Mouse (Mus musculus) CD4-positive naive resting alpha-beta T cell, adult 57 days (primary cell): ENCODE data around the gene Gm10057. TPM values are rescaled to one million over a fixed set of nuclear protein-coding genes. Genes with fewer than 3 reads are reported as not detected.

ENCODE experiments used
- total RNA-seq: library from RNA; stranded (reverse); gene quantifications from one replicate; pipeline ENCODE4 v1.2.4, GENCODE M21; 2023

Gm10057 gene
- total RNA-seq = not detected

DNA sequence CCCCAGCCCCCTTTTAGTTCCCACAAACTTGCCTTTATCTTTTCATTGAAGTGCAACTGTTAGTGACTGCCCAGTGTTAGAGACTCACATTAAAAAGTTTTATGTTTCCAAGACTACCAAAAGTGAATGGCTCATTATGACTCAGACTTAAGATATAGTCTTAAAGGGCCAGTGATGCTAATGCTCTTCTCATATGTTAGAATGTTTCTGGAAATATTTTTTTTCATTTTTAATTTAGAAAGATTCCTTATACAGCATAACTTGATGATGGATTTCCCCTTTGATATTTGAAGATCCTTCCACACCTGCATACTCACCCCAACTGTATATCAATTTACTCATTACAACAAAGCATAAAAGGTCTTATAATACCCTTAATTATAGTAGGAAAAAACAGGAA is at the start of gene Gm10057:
Gm10057 (minus strand) TSS at position 101 of the 400 bp plus-strand sequence.

DNA sequence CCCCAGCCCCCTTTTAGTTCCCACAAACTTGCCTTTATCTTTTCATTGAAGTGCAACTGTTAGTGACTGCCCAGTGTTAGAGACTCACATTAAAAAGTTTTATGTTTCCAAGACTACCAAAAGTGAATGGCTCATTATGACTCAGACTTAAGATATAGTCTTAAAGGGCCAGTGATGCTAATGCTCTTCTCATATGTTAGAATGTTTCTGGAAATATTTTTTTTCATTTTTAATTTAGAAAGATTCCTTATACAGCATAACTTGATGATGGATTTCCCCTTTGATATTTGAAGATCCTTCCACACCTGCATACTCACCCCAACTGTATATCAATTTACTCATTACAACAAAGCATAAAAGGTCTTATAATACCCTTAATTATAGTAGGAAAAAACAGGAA is 21.1 kb downstream of the Gm10057 start, which contains the start of gene 4921511M17Rik:
4921511M17Rik (minus strand) TSS at position 101 of the 400 bp plus-strand sequence.

DNA sequence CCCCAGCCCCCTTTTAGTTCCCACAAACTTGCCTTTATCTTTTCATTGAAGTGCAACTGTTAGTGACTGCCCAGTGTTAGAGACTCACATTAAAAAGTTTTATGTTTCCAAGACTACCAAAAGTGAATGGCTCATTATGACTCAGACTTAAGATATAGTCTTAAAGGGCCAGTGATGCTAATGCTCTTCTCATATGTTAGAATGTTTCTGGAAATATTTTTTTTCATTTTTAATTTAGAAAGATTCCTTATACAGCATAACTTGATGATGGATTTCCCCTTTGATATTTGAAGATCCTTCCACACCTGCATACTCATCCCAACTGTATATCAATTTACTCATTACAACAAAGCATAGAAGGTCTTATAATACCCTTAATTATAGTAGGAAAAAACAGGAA is 42.3 kb downstream of the Gm10057 start, which contains the start of gene Samt1:
Samt1 (minus strand) TSS at position 101 of the 400 bp plus-strand sequence.

Other genes with a start within 250 kb of the Gm10057 start
- not detected for gene Spin2c, start 222.8 kb downstream of the Gm10057 start, total RNA-seq
- not detected for gene Samt1, start 42.4 kb downstream of the Gm10057 start, total RNA-seq
- not detected for gene 4921511M17Rik, start 21.2 kb downstream of the Gm10057 start, total RNA-seq
- not detected for gene Gm15140, start 65.6 kb upstream of the Gm10057 start, total RNA-seq